Mouse (Mus musculus) bone marrow macrophage, adult 2 months (primary cell): ENCODE measurements around the gene Hist1h2bn. TPM values are rescaled to one million over a fixed set of nuclear protein-coding genes. Genes with fewer than 3 reads are reported as not detected.

ENCODE experiments used
- H3K27ac ChIP-seq: 2 replicates; pipeline ENCODE4 v1.5.1; 2012; ENCODE audit warnings: low read depth, low read length; ENCODE audit not compliant: insufficient read depth
- H3K4me1 ChIP-seq: 2 replicates; pipeline ENCODE4 v1.6.1; 2012; ENCODE audit warnings: low read length; ENCODE audit not compliant: control insufficient read depth, insufficient read depth
- H3K4me3 ChIP-seq: 2 replicates; pipeline ENCODE4 v1.5.1; 2012; ENCODE audit warnings: mild to moderate bottlenecking, low read length, moderate library complexity; ENCODE audit not compliant: insufficient read depth
- CTCF ChIP-seq: IDR thresholded peaks from 2 replicates; pipeline ENCODE4 v1.5.1; 2012; ENCODE audit warnings: low read depth, mild to moderate bottlenecking, low read length, moderate library complexity
- POLR2A ChIP-seq: IDR thresholded peaks from 2 replicates; pipeline ENCODE4 v1.6.1; 2012; ENCODE audit warnings: mild to moderate bottlenecking, low read depth, low read length, borderline replicate concordance
- polyA plus RNA-seq: library from polyadenylated mRNA; stranded (reverse); fragments of >200 nt; gene quantifications from 2 replicates; pipeline ENCODE4 v1.2.4, GENCODE M21; 2012; ENCODE audit not compliant: missing spikeins, insufficient read depth, insufficient read length

Gene Hist1h2bn
- polyA plus RNA-seq, 1 experiment, result 7.3 TPM

DNA sequence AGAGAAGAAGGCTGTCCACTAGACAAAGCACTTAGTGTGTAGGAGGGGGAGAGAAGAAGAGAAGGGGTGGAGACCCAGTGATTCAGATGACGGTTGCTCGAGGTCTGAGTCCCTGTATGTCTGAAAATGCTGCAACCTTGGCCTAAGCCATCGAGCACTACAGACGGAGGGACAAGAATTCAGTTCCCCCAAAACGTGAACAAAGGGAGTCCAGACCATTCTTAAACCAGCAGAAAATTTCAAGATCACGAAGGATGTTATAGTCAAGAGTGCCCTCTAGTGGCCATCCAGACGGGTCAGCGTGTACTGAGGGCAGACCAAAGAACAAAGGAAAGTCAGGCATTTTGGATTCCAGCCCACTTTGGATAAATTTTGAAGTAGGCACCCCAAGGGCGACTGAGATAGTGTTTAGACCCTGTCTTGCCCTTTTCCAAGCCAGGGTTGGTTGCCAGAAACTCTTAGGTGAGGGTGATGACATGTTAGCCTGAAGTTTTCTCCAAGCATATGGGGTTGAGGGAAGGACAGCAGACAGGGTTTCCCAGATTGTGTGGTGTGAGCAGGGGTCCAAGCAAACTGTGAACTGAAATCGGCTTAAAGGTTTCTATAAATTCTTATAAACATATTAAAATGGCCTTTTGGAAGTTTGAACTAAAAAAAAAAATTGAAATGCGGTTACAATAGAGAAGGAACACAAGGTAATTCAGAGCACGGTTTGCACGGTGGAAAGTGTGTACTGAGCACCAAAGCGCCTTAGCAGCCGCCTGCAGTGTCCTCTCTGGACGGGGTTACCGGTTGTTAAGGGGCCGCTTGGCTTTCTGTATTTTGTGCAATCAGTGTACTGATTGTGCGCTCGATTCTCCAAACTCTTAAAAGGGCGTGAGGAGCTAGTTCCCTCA, 19.7 kb upstream of the Hist1h2bn start:
- peak overlapping the region; percentile 77 for H3K27ac ChIP-seq
- H3K4me1 ChIP-seq, result peaks cover 12% of the 10 kb centered on the region
- TF ChIP-seq CTCF (peak; percentile 61), POLR2A (no peak)
- peak overlapping the region; percentile 68 for H3K4me3 ChIP-seq

DNA sequence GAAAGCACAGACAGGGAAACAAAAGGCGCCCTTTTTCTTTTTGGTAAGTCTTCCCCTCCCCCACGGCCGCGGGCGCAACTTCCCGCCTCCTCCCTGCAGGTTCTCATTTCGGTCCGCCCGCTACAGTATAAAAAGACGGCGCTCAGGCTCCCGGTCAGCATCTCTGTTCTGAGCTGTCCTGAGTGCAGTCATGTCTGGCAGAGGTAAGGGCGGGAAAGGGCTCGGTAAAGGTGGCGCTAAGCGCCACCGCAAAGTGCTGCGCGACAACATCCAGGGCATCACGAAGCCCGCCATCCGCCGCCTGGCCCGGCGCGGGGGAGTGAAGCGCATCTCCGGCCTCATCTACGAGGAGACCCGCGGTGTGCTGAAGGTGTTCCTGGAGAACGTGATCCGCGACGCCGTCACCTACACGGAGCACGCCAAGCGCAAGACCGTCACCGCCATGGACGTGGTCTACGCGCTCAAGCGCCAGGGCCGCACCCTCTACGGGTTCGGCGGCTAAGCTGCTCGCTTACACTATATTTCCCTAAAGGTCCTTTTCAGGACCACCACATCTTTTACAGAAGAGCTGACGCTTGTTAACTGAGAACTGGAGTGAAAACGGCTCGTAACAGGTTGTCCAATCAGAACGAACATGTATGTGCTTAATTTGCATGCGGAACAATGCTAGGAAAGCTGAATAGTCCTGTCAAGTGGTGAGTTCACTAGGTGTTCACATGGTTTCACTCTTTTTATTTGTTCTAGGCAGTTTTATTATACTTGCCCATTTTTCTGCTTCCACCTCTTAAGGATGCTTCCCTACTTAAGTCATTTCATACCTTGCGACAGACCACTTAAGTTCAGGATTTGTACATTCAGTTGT, 18.8 kb upstream of the Hist1h2bn start, which contains the start of gene Hist1h4j:
Hist1h4j (plus strand) TSS at position 159 of the 862 bp plus-strand sequence.
- Histone ChIP-seq H3K27ac (peak within 1 kb of the TSS; percentile 77), H3K4me1 (peaks cover 12% of the 10 kb centered on the region), H3K4me3 (peak within 1 kb of the TSS; percentile 68)
- TF ChIP-seq POLR2A, result 0 out of 2 replicates have a peak, but pooled peaks have one; percentile 21

DNA sequence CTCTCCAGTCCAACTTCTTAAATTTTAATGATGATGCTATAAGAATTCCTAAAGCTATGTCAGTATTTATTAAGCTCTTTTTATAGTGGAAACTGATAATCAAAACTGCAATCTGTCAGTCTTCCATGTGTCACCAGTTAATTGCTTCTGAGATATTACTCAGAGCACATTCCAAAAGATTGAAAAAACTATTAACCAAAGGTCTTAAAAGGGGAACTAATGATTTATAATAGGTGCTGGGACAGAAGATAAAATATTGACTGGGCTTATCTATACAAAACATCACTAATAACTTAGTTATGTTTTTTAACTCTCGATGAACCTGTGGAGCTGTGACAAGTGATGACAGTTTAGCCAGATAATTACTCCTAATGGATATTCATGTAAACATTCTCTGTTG, 8.9 kb upstream of the Hist1h2bn start:
- H3K4me1 ChIP-seq, result peaks cover 10% of the 10 kb centered on the region
- H3K27ac ChIP-seq, result no peak overlapping the region
- no peak overlapping the region for H3K4me3 ChIP-seq
- no peak for TF ChIP-seq CTCF
- no peak for TF ChIP-seq POLR2A

DNA sequence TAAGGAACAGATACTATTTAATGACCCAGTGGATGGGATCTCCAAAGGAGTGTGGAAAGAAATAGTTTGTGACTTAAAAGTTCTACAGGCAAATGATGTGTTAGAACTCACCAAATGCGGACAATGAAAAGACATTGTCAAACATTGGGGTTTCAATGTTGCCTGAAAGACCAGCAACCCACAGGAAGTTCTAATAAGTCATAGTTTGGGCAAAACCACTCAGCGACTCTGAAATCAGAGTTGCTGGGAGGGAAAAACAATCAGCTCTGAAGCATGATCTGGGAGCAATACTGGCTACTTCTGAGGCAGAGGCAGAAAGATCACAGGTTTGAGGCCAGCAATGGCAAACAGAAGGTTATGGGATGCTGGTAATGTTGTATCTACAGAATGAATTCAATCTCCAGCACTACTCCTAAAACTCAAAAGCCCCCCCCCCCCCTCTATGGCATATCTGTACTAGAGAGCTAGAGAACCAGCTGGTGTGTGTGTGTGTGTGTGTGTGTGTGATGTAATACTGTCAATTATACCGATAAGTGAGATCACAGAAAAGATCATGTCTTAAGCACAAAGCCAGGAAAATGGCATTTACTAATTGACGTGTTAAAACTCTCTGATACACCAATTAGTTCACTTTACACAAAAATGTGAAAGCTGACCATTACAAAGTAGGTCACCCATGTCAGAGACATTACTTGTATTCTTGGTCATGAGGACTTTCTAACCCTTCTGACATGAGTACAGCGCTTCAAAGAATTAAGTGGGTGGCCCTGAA, 4.3 kb upstream of the Hist1h2bn start:
- peak overlapping the region; percentile 40 for H3K27ac ChIP-seq
- H3K4me3 ChIP-seq, result peak overlapping the region; percentile 58
- TF ChIP-seq POLR2A (no peak), CTCF (no peak)
- peaks cover 15% of the 10 kb centered on the region for H3K4me1 ChIP-seq

DNA sequence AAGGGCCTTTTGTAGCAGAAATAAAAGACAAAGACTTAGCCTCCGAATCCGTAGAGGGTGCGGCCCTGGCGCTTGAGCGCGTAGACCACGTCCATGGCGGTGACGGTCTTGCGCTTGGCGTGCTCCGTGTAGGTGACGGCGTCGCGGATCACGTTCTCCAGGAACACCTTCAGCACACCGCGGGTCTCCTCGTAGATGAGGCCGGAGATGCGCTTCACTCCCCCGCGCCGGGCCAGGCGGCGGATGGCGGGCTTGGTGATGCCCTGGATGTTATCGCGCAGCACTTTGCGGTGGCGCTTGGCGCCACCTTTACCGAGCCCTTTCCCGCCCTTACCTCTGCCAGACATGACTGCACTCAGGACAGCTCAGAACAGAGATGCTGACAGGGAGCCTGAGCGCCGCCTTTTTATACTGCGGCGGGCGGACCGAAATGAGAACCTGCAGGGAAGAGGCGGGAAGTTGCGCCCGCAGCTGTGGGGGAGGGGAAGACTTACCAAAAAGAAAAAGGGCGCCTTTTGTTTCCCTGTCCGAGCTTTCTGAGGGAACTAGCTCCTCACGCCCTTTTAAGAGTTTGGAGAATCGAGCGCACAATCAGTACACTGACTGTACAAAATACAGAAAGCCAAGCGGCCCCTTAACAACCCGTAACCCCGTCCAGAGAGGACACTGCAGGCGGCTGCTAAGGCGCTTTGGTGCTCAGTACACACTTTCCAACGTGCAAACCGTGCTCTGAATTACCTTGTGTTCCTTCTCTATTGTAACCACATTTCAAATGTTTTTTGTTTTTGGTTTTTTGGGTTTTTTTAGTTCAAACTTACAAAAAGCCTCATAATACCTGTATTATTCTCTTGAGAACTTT, 3.5 kb upstream of the Hist1h2bn start, which contains the start of gene Hist1h4k:
Hist1h4k (minus strand) TSS at position 347 of the 859 bp plus-strand sequence.
- Histone ChIP-seq H3K4me1 (peaks cover 15% of the 10 kb centered on the region), H3K4me3 (peak within 1 kb of the TSS; percentile 58), H3K27ac (peak within 1 kb of the TSS; percentile 82)
- TF ChIP-seq POLR2A, result peak; percentile 22; the same call in 1 of the 2 replicates

DNA sequence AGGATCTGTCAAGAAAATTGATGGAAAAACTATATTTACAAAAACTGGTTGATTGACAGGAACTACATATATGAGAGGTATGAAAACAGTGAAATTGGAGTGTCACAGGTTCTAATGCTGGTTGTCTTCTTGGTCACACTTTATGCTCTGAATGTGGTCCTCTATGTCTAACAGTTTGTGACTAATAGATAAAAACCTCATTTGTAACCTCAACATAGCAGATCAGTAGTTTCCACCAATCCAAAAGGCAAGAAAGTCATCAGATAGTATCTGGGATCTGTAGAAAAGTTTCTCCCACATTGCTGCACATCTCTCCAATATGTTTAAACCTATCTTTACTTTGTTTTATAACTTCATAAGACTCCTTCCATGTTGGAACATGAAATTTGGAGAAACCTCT, 2.5 kb upstream of the Hist1h2bn start:
- Histone ChIP-seq H3K27ac (no peak overlapping the region), H3K4me1 (peaks cover 15% of the 10 kb centered on the region), H3K4me3 (no peak overlapping the region)
- no peak for TF ChIP-seq POLR2A
- no peak for TF ChIP-seq CTCF

DNA sequence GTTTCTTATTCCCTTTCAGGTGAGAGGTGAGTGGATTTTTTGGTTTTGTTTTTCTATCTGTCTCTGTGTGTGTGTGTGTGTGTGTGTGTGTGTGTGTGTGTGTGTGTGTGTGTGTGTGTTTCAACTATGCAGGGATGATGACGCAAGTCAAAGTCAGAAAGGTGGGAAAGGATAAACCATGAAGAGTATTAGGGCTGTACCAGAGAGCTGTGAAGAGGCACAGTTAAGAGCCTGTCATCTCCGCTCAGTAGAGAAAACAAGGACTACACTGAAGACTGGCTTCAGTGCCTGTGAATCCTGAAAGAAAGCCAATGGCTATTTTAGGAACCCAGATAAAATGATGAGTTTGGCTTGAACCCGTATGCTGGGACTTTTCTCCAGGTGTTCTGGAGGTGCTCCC, 2.1 kb upstream of the Hist1h2bn start:
- Histone ChIP-seq H3K27ac (no peak overlapping the region), H3K4me1 (peaks cover 15% of the 10 kb centered on the region), H3K4me3 (no peak overlapping the region)
- TF ChIP-seq CTCF, result no peak
- TF ChIP-seq POLR2A, result no peak

DNA sequence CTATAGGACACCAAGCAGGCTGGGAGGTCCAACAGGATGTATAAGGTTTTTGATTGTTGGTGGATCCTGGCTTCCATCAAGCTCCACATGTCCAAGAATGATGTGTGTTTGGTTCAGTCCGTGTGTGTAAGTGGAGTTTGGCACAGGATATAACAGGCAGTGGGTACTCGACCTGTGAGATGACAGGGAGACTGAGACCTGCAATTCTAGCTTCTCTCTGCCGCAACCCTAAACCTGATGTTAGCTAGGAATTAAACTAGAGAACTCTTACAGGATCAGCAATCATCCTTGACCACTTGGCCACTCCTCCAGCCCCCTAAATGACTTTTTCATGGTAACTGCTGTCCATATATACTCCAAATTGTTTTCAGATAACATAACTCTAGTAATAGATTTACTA, 1.6 kb upstream of the Hist1h2bn start:
- TF ChIP-seq POLR2A (no peak), CTCF (no peak)
- H3K4me3 ChIP-seq, result peak overlapping the region; percentile 8; the same call in 1 of the 2 replicates
- H3K4me1 ChIP-seq, result peaks cover 13% of the 10 kb centered on the region
- peak overlapping the region; percentile 51 for H3K27ac ChIP-seq
